Mouse (Mus musculus): ENCODE measurements at regions not wholly inside any gene's neighbourhood (a gene's known extent, or its start where the extent isn't known, plus 50 kb on each side); places are given as distances from the start of the nearest gene placed in this dataset.

DNA sequence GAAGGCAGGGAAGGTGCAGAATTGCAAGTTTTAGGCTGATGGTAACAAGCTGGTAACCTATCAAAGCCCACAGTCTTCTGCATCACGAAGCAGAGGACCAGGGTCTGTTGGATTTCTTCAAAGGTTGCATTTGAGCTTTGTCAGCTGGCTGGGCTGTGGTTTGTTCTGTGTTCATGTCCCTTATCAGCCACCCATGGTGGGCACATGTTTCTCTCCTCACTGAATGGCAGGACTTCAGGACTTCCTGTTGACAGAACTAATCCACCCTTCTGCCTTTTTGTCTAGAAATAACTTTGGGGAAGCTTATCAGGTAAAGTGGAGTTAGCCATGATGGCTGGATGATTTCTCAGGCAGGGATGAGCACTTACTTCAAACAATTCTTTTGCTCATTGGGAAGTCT is 106.6 kb upstream of the Bmper start:
- Histone ChIP-seq H3K36me3 (ENCODE audit: control insufficient read depth, insufficient read depth, low read length) (no peaks in the 10 kb centered on the region), H3K4me1 (replicated peaks; ENCODE audit: control insufficient read depth, insufficient read depth, low read length) (peaks cover 6% of the 10 kb centered on the region), H3K27ac (ENCODE audit: control insufficient read depth, insufficient read depth, low read length) (no peak overlapping the region), H3K4me3 (ENCODE audit: control insufficient read depth, insufficient read depth, low read length) (no peak overlapping the region), H3K27me3 (ENCODE audit: control insufficient read depth, insufficient read depth, low read length) (no peaks in the 10 kb centered on the region)
- TF ChIP-seq POLR2A (IDR thresholded peaks at IDR 0.05; ENCODE audit: control insufficient read depth, extremely low read depth, insufficient read depth, low read length, poor library complexity) (no peak), CTCF (IDR thresholded peaks at IDR 0.05; ENCODE audit: borderline replicate concordance, control insufficient read depth, extremely low read depth, insufficient read depth, low read length, poor library complexity) (no peak)
- no peak for DNase-seq
- 15% methylated on average over 1 of the region's 1 CpGs for WGBS

DNA sequence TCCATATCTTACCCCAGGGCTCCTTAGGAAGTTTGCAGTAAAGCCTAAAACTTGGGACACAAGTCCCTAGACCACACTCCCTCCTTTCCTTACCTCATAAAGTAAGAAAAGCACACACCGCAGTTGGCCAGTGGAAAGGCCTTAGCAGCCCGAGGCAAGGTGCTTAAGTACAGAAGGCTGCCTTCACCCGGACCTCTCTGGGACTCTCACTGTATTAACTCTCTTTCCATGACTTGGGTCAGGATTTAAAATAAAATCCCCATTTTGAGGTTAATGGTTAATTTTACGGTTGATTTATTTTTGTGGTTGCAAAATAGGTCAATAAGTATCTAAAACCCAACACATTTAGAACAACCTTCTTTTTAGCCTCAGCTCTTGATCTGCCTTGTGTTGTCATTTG is 103.1 kb upstream of the Bmper start:
- no peak for TF ChIP-seq CTCF (IDR thresholded peaks at IDR 0.05; ENCODE audit: borderline replicate concordance, control insufficient read depth, extremely low read depth, insufficient read depth, low read length, poor library complexity)
- H3K4me3 ChIP-seq (ENCODE audit: control insufficient read depth, insufficient read depth, low read length), result no peak overlapping the region
- no peak overlapping the region for H3K27ac ChIP-seq (ENCODE audit: control insufficient read depth, insufficient read depth, low read length)
- H3K27me3 ChIP-seq (ENCODE audit: control insufficient read depth, insufficient read depth, low read length), result no peaks in the 10 kb centered on the region
- H3K4me1 ChIP-seq (replicated peaks; ENCODE audit: control insufficient read depth, insufficient read depth, low read length), result peaks cover 6% of the 10 kb centered on the region
- no peak for DNase-seq
- H3K36me3 ChIP-seq (ENCODE audit: control insufficient read depth, insufficient read depth, low read length), result no peaks in the 10 kb centered on the region
- 96% methylated on average over 4 of the region's 4 CpGs for WGBS

DNA sequence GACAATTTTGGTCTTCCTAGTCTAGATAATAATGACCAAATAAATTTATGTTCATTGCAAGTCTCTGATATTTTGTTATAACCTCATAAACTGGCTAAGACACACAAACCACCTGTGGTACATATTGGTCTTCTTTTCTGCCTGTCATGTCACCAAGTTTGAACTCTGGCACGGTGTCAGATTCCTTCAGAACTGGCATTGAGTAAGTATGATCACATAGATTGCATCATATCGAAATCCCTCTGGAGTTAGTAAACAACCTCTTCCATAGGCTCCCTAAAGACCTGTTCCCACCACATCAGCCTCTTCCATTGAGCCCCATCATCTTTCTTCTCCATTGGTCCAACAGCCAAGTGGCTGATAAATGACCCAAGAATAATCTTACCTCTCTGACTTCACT is 102.1 kb upstream of the Bmper start:
- no peak overlapping the region for H3K27ac ChIP-seq (ENCODE audit: control insufficient read depth, insufficient read depth, low read length)
- no peak for DNase-seq
- no peak overlapping the region for H3K4me3 ChIP-seq (ENCODE audit: control insufficient read depth, insufficient read depth, low read length)
- 0 out of 2 replicates have a peak, but pooled peaks cover 3% of the 10 kb centered on the region for H3K4me1 ChIP-seq (replicated peaks; ENCODE audit: control insufficient read depth, insufficient read depth, low read length)
- H3K27me3 ChIP-seq (ENCODE audit: control insufficient read depth, insufficient read depth, low read length), result no peaks in the 10 kb centered on the region
- TF ChIP-seq POLR2A (IDR thresholded peaks at IDR 0.05; ENCODE audit: control insufficient read depth, extremely low read depth, insufficient read depth, low read length, poor library complexity) (no peak), CTCF (IDR thresholded peaks at IDR 0.05; ENCODE audit: borderline replicate concordance, control insufficient read depth, extremely low read depth, insufficient read depth, low read length, poor library complexity) (no peak)
- 97% methylated on average over 2 of the region's 2 CpGs for WGBS
- no peaks in the 10 kb centered on the region for H3K36me3 ChIP-seq (ENCODE audit: control insufficient read depth, insufficient read depth, low read length)

DNA sequence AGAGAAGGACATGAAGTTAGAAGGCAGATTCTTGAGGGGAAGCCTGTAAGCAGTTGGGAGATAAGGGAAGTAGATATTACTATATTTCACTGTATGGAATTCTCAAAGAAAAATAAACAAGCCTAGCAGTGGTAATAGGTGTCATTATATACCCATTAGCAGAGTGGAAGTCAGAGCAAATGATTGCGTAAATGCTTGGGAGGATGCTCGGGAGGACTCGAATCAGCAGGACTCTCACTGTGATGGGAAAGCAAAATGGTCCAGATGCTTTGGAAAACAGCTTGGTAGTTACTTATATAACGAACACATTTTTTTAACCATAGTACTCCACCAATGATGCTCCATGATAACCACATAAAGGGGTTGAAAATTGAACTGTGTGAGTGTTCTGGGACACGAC is 100.4 kb upstream of the Bmper start:
- Histone ChIP-seq H3K27ac (ENCODE audit: control insufficient read depth, insufficient read depth, low read length) (no peak overlapping the region), H3K4me1 (replicated peaks; ENCODE audit: control insufficient read depth, insufficient read depth, low read length) (no peaks in the 10 kb centered on the region), H3K4me3 (ENCODE audit: control insufficient read depth, insufficient read depth, low read length) (no peak overlapping the region), H3K36me3 (ENCODE audit: control insufficient read depth, insufficient read depth, low read length) (no peaks in the 10 kb centered on the region), H3K27me3 (ENCODE audit: control insufficient read depth, insufficient read depth, low read length) (no peaks in the 10 kb centered on the region)
- no peak for TF ChIP-seq CTCF (IDR thresholded peaks at IDR 0.05; ENCODE audit: borderline replicate concordance, control insufficient read depth, extremely low read depth, insufficient read depth, low read length, poor library complexity)
- TF ChIP-seq POLR2A (IDR thresholded peaks at IDR 0.05; ENCODE audit: control insufficient read depth, extremely low read depth, insufficient read depth, low read length, poor library complexity), result no peak
- 73% methylated on average over 5 of the region's 5 CpGs for WGBS
- no peak for DNase-seq

DNA sequence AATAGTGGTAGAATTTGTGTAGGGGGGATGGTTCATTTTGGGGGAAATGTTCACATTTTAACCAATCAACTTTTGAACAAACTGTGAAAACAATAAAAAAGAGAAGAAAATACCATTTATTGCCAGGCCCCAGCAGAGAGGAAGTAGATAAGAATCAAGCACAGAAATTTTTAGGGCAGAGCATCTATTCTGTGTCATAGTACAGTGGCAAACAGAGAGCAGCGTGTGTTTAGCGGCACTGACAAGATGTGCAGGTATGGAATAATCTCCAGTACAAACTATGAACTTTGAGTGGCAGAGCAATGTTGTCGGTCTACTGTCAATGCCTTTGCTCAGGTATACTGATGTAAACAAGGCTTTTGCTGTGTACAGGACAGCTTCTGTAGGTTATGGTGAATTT is 99.4 kb upstream of the Bmper start:
- Histone ChIP-seq H3K27me3 (ENCODE audit: control insufficient read depth, insufficient read depth, low read length) (no peaks in the 10 kb centered on the region), H3K36me3 (ENCODE audit: control insufficient read depth, insufficient read depth, low read length) (no peaks in the 10 kb centered on the region), H3K4me1 (replicated peaks; ENCODE audit: control insufficient read depth, insufficient read depth, low read length) (no peaks in the 10 kb centered on the region), H3K4me3 (ENCODE audit: control insufficient read depth, insufficient read depth, low read length) (no peak overlapping the region), H3K27ac (ENCODE audit: control insufficient read depth, insufficient read depth, low read length) (no peak overlapping the region)
- TF ChIP-seq POLR2A (IDR thresholded peaks at IDR 0.05; ENCODE audit: control insufficient read depth, extremely low read depth, insufficient read depth, low read length, poor library complexity) (no peak), CTCF (IDR thresholded peaks at IDR 0.05; ENCODE audit: borderline replicate concordance, control insufficient read depth, extremely low read depth, insufficient read depth, low read length, poor library complexity) (no peak)
- 9% methylated on average over 3 of the region's 3 CpGs for WGBS
- no peak for DNase-seq

DNA sequence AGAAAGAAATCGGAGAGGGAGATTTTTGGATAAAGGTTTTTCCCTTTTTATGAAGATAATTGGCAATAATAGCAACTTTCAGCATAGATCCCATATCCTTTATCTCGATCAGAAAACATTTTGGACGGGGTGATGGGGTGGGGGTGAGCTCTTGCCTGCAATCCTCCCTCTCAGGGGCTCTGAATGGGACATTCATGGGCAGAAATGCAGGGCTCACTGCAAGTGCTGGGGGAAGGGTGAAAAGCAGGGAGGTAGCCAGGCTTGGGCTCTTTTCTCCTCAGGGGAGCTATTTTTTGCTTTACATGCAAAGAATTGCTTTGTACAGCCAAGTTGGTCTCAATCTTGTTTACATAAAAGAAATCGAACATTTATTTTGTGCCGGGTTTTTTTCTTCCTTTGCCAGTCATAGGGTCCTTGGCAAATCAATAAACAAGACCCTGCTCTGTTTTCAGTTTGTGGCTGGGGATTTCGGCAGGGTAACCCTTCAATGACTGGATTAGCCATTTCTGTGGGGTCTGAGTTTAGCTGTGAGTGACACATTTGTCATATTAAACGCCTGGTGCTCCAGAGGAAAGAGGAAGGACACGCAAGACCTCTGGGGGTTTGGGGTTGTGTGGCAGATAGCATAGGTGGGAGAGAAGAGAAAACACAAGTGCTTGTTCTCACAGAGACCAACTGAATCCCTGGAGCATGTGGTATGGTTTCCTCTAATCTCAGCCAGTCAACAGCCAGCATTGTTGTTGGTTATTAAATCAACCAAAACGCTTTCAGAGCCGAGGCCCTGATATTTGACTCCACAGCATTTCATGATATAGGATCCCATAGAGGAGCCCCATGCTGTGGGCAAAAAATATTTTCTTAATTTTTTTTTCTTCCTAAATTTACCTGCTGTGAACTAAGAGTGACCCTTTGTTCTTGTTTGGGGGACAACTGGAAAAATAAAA is 96.8 kb upstream of the Bmper start:
- H3K27ac ChIP-seq (ENCODE audit: control insufficient read depth, insufficient read depth, low read length), result no peak overlapping the region
- H3K4me1 ChIP-seq (replicated peaks; ENCODE audit: control insufficient read depth, insufficient read depth, low read length), result no peaks in the 10 kb centered on the region
- H3K27me3 ChIP-seq (ENCODE audit: control insufficient read depth, insufficient read depth, low read length), result no peaks in the 10 kb centered on the region
- no peak overlapping the region for H3K4me3 ChIP-seq (ENCODE audit: control insufficient read depth, insufficient read depth, low read length)
- 46% methylated on average over 10 of the region's 10 CpGs for WGBS
- DNase-seq, result no peak
- TF ChIP-seq POLR2A (IDR thresholded peaks at IDR 0.05; ENCODE audit: control insufficient read depth, extremely low read depth, insufficient read depth, low read length, poor library complexity) (no peak), CTCF (IDR thresholded peaks at IDR 0.05; ENCODE audit: borderline replicate concordance, control insufficient read depth, extremely low read depth, insufficient read depth, low read length, poor library complexity) (no peak)
- no peaks in the 10 kb centered on the region for H3K36me3 ChIP-seq (ENCODE audit: control insufficient read depth, insufficient read depth, low read length)
